Mouse (Mus musculus) small intestine, adult 2 months (tissue): ENCODE data around the gene Iqcn.

Experiments
- CTCF ChIP-seq: fragments of 200-500 bp; IDR thresholded peaks from 2 replicates; pipeline ENCODE4 v1.5.1; 2012; ENCODE audit warnings: low read depth, mild to moderate bottlenecking, control low read depth, inconsistent platforms, low read length, moderate library complexity, mixed read lengths; ENCODE audit not compliant: insufficient replicate concordance, insufficient read length; ENCODE audit errors: extremely low read depth
- POLR2A ChIP-seq: fragments of 200-500 bp; IDR thresholded peaks from 2 replicates; pipeline ENCODE4 v1.6.1; 2012; ENCODE audit warnings: low read depth, mild to moderate bottlenecking, control low read depth, inconsistent platforms, low read length, moderate library complexity

- peak; percentile 83; the same call in 1 of the 2 replicates for TF ChIP-seq CTCF
- no peak for TF ChIP-seq POLR2A
Observed at GRCm38 (mm10) chr8:70720739-70721138, 17.5 kb downstream of the Iqcn start.
